In the genomic region with DNA sequence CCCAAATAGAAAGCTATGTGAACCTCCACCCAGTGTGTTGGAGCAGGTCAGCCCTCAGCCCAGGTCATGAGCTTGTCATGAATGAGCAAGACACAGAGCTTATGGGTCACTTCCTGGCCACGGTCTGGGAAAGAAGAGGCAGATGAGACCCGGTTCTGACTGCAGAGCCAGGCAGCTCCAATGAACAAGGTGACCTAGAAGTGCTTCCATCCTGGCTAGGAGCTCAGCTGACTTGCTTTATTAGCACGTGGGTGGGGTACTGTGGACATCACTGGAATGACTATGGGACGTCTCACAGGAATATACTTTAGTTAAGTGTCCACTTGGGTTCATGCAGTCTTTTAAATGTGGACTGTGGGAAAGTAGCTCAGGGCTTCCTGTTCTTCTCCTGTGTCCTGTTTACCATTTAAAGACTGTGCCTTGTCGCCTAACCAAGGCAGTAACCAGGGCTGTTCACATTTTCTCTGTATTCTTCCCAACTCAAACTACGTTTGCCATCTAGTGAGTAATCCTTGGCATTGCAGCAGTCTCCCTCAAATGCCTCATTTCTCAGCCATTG, we compare ENCODE assay signal across 8 mouse cellular contexts.
DNase-seq lines count a peak whose midpoint lies in the region; ATAC-seq and TF ChIP-seq lines count a peak whose summit lies in the region.

No protein-coding gene starts in this region.

- no peak overlapping the region for H3K9ac ChIP-seq in heart, embryonic 13.5 days
- no peak overlapping the region for H3K9ac ChIP-seq in kidney, postnatal 0 days (ENCODE audit: low read depth, low read length)
- H3K9ac ChIP-seq in lung, embryonic 15.5 days: no peak overlapping the region

- 0 out of 2 replicates have a peak, but pooled peaks cover 11% of the 10 kb centered on the region for H3K36me3 ChIP-seq in heart, embryonic 13.5 days
- peaks cover under 1% of the 10 kb centered on the region; the same call in 1 of the 2 replicates for H3K36me3 ChIP-seq in kidney, postnatal 0 days (ENCODE audit: insufficient read depth, low read length)
- no peaks in the 10 kb centered on the region for H3K36me3 ChIP-seq in lung, embryonic 15.5 days

- no peak for ATAC-seq in heart, embryonic 13.5 days (ENCODE audit: extremely low read depth, insufficient number of reproducible peaks, low FRiP score, low TSS enrichment)
- ATAC-seq in kidney, postnatal 0 days (replicated peaks; ENCODE audit: low FRiP score, low read depth): peak; percentile 75; the same call in 1 of the 2 replicates
- peak; percentile 69 for ATAC-seq in lung, embryonic 15.5 days (ENCODE audit: borderline replicate concordance, extremely low read depth, low FRiP score, low TSS enrichment)
- ATAC-seq in erythroblast, adult 5-6 weeks (replicated peaks; ENCODE audit: low FRiP score, poor library complexity, severe bottlenecking): no peak

- peak overlapping the region; percentile 53; the same call in 1 of the 2 replicates for H3K27ac ChIP-seq in heart, embryonic 13.5 days (replicated peaks)
- H3K27ac ChIP-seq in kidney, postnatal 0 days: 0 out of 2 replicates have a peak overlapping the region, but pooled peaks have one; percentile 2
- no peak overlapping the region for H3K27ac ChIP-seq in lung, embryonic 15.5 days

- peaks cover 24% of the 10 kb centered on the region for H3K4me1 ChIP-seq in heart, embryonic 13.5 days
- H3K4me1 ChIP-seq in kidney, postnatal 0 days (replicated peaks; ENCODE audit: insufficient read depth, low read length): no peaks in the 10 kb centered on the region
- H3K4me1 ChIP-seq in lung, embryonic 15.5 days: 0 out of 2 replicates have a peak, but pooled peaks cover 3% of the 10 kb centered on the region

- 33% methylated on average over 6 of the region's 6 CpGs for WGBS in heart, embryonic 13.5 days
- WGBS in kidney, postnatal 0 days: 24% methylated on average over 6 of the region's 6 CpGs
- WGBS in lung, embryonic 15.5 days: 27% methylated on average over 6 of the region's 6 CpGs

- H3K4me2 ChIP-seq in heart, embryonic 13.5 days: no peak overlapping the region
- no peak overlapping the region for H3K4me2 ChIP-seq in kidney, postnatal 0 days (ENCODE audit: low read length)
- H3K4me2 ChIP-seq in lung, embryonic 15.5 days: no peak overlapping the region

- H3K4me3 ChIP-seq in heart, embryonic 13.5 days: no peak overlapping the region
- H3K4me3 ChIP-seq in kidney, postnatal 0 days (replicated peaks; ENCODE audit: low read depth, low read length): no peak overlapping the region
- no peak overlapping the region for H3K4me3 ChIP-seq in lung, embryonic 15.5 days

- peak; percentile 37 for DNase-seq in ovary, postnatal 14 days (ENCODE audit: low spot score)
- no peak for DNase-seq in ovary, adult 18-20 months (ENCODE audit: low spot score)
- DNase-seq in cerebellum, postnatal 36 days: peak; percentile 6 to 31
- DNase-seq in kidney, postnatal 0 days (ENCODE audit: low spot score): peak; percentile 90
- peak; percentile 62 to 71 for DNase-seq in right cerebral cortex, adult 2 months (ENCODE audit: low spot score in 2 of 2)

- TF ChIP-seq CTCF in kidney, postnatal 0 days (IDR thresholded peaks at IDR 0.05; ENCODE audit: low read depth): peak; percentile 93

- no peaks in the 10 kb centered on the region for H3K27me3 ChIP-seq in heart, embryonic 13.5 days (replicated peaks)
- H3K27me3 ChIP-seq in kidney, postnatal 0 days (ENCODE audit: insufficient read depth, low read length): no peaks in the 10 kb centered on the region
- H3K27me3 ChIP-seq in lung, embryonic 15.5 days: no peaks in the 10 kb centered on the region

- H3K9me3 ChIP-seq in heart, embryonic 13.5 days: no peaks in the 10 kb centered on the region
- H3K9me3 ChIP-seq in kidney, postnatal 0 days (replicated peaks; ENCODE audit: low read length): no peaks in the 10 kb centered on the region
- no peaks in the 10 kb centered on the region for H3K9me3 ChIP-seq in lung, embryonic 15.5 days

Comparison
In these comparisons a context has a peak if more than half of its experiments do, and no peak if none do; other contexts are left out.
1. ATAC-seq: peak in kidney, postnatal 0 days (single experiment) and lung, embryonic 15.5 days (single experiment); none in heart, embryonic 13.5 days (single experiment) and erythroblast, adult 5-6 weeks (single experiment).